Mouse (Mus musculus): ENCODE measurements around the gene Psmb10.

GRCm38 (mm10) chr8:105925123-105925522, 13.1 kb downstream of the Psmb10 start:
- TF ChIP-seq CTCF (IDR thresholded peaks at IDR 0.05; ENCODE audit: low read depth) (no peak), EP300 (IDR thresholded peaks at IDR 0.05; ENCODE audit: low read depth) (no peak)
